Mouse (Mus musculus): ENCODE results near the gene Psmd1. TPM values are rescaled to one million over a fixed set of nuclear protein-coding genes. Genes with fewer than 3 reads are reported as not detected.
A peak's percentile ranks its signal among the peaks of the same experiment; 100 is the strongest.
"Not testable (repeated sequence)": the region's sequence is repeated elsewhere in the genome, so short reads cannot be mapped to it uniquely, and the experiment has no call there.

Psmd1 gene
- 26.6 and 36.4 TPM in 2 replicates for polyA plus RNA-seq (2011; ENCODE audit: insufficient read depth, insufficient read length, low replicate concordance, missing spikeins)

GRCm38 (mm10) chr1:86064271-86064991 lies at the start of gene Psmd1:
Gene Psmd1 (plus strand): TSS chr1:86064387.
- under 1% methylated on average over 47 of the region's 47 CpGs for WGBS
- Histone ChIP-seq H3K4me3 (replicated peaks; ENCODE audit: control insufficient read depth, low read depth, low read length) (peak within 1 kb of the TSS; percentile 99), H3K4me1 (ENCODE audit: control insufficient read depth, insufficient read depth, low read length) (peaks cover 3% of the 10 kb centered on the region; the same call in 1 of the 2 replicates), H3K27ac (ENCODE audit: control insufficient read depth, insufficient read depth, low read depth, low read length, poor library complexity) (peak within 1 kb of the TSS; percentile 78)
- peak; percentile 86 for TF ChIP-seq CTCF (IDR thresholded peaks at IDR 0.05; ENCODE audit: control insufficient read depth, insufficient read depth, low read length)
- TF ChIP-seq POLR2A (IDR thresholded peaks at IDR 0.05; ENCODE audit: borderline replicate concordance, control insufficient read depth, low read depth, low read length) = peak; percentile 78; the same call in 1 of the 2 replicates

- H3K4me3 ChIP-seq (replicated peaks; ENCODE audit: control insufficient read depth, low read depth, low read length); H3K27ac ChIP-seq (ENCODE audit: control insufficient read depth, insufficient read depth, low read depth, low read length, poor library complexity); H3K4me1 ChIP-seq (ENCODE audit: control insufficient read depth, insufficient read depth, low read length): not testable (repeated sequence)
- WGBS = 94% methylated on average over 9 of the region's 9 CpGs
Measured at GRCm38 (mm10) chr1:86015758-86016157, 48.4 kb upstream of the Psmd1 start.

GRCm38 (mm10) chr1:86016516-86016915 lies 47.7 kb upstream of the Psmd1 start, which contains the start of gene Spata3:
Gene Spata3 (plus strand): TSS chr1:86016816.
- H3K27ac ChIP-seq (ENCODE audit: control insufficient read depth, insufficient read depth, low read depth, low read length, poor library complexity) = no peak within 1 kb of the TSS
- no peak within 1 kb of the TSS for H3K4me3 ChIP-seq (replicated peaks; ENCODE audit: control insufficient read depth, low read depth, low read length)
- TF ChIP-seq CTCF (IDR thresholded peaks at IDR 0.05; ENCODE audit: control insufficient read depth, insufficient read depth, low read length) (no peak), POLR2A (IDR thresholded peaks at IDR 0.05; ENCODE audit: borderline replicate concordance, control insufficient read depth, low read depth, low read length) (no peak)
- H3K4me1 ChIP-seq (ENCODE audit: control insufficient read depth, insufficient read depth, low read length) = no peaks in the 10 kb centered on the region
- WGBS = 88% methylated on average over 8 of the region's 8 CpGs

GRCm38 (mm10) chr1:86018235-86019055 lies 45.7 kb upstream of the Psmd1 start:
- no peak for TF ChIP-seq CTCF (IDR thresholded peaks at IDR 0.05; ENCODE audit: control insufficient read depth, insufficient read depth, low read length)
- TF ChIP-seq POLR2A (IDR thresholded peaks at IDR 0.05; ENCODE audit: borderline replicate concordance, control insufficient read depth, low read depth, low read length) = no peak
- Histone ChIP-seq H3K4me3 (replicated peaks; ENCODE audit: control insufficient read depth, low read depth, low read length) (no peak overlapping the region), H3K4me1 (ENCODE audit: control insufficient read depth, insufficient read depth, low read length) (no peaks in the 10 kb centered on the region), H3K27ac (ENCODE audit: control insufficient read depth, insufficient read depth, low read depth, low read length, poor library complexity) (no peak overlapping the region)
- WGBS = 4% methylated on average over 60 of the region's 60 CpGs

- no peak overlapping the region for H3K27ac ChIP-seq (ENCODE audit: control insufficient read depth, insufficient read depth, low read depth, low read length, poor library complexity)
- no peaks in the 10 kb centered on the region for H3K4me1 ChIP-seq (ENCODE audit: control insufficient read depth, insufficient read depth, low read length)
- TF ChIP-seq CTCF (IDR thresholded peaks at IDR 0.05; ENCODE audit: control insufficient read depth, insufficient read depth, low read length) (peak; percentile 24; the same call in 1 of the 2 replicates), POLR2A (IDR thresholded peaks at IDR 0.05; ENCODE audit: borderline replicate concordance, control insufficient read depth, low read depth, low read length) (no peak)
- H3K4me3 ChIP-seq (replicated peaks; ENCODE audit: control insufficient read depth, low read depth, low read length) = no peak overlapping the region
- WGBS = 38% methylated on average over 11 of the region's 11 CpGs
Measured at GRCm38 (mm10) chr1:86021365-86021989, 42.7 kb upstream of the Psmd1 start.

- TF ChIP-seq POLR2A (IDR thresholded peaks at IDR 0.05; ENCODE audit: borderline replicate concordance, control insufficient read depth, low read depth, low read length) = no peak
- TF ChIP-seq CTCF (IDR thresholded peaks at IDR 0.05; ENCODE audit: control insufficient read depth, insufficient read depth, low read length) = no peak
- no peak overlapping the region for H3K4me3 ChIP-seq (replicated peaks; ENCODE audit: control insufficient read depth, low read depth, low read length)
- H3K27ac ChIP-seq (ENCODE audit: control insufficient read depth, insufficient read depth, low read depth, low read length, poor library complexity) = no peak overlapping the region
- no peaks in the 10 kb centered on the region for H3K4me1 ChIP-seq (ENCODE audit: control insufficient read depth, insufficient read depth, low read length)
- WGBS = 52% methylated on average over 11 of the region's 11 CpGs
Measured at GRCm38 (mm10) chr1:86032273-86032987, 31.8 kb upstream of the Psmd1 start.

- H3K27ac ChIP-seq (ENCODE audit: control insufficient read depth, insufficient read depth, low read depth, low read length, poor library complexity) = no peak overlapping the region
- 14% methylated on average over 3 of the region's 3 CpGs for WGBS
- no peak for TF ChIP-seq POLR2A (IDR thresholded peaks at IDR 0.05; ENCODE audit: borderline replicate concordance, control insufficient read depth, low read depth, low read length)
- TF ChIP-seq CTCF (IDR thresholded peaks at IDR 0.05; ENCODE audit: control insufficient read depth, insufficient read depth, low read length) = no peak
- no peaks in the 10 kb centered on the region; the same call in 1 of the 2 replicates for H3K4me1 ChIP-seq (ENCODE audit: control insufficient read depth, insufficient read depth, low read length)
- no peak overlapping the region for H3K4me3 ChIP-seq (replicated peaks; ENCODE audit: control insufficient read depth, low read depth, low read length)
Measured at GRCm38 (mm10) chr1:86038191-86038951, 25.8 kb upstream of the Psmd1 start.

All from bone marrow, adult 2 months (tissue).